Mouse (Mus musculus) forebrain, embryonic 16.5 days (tissue): ENCODE results near the gene Pcbp1. TPM values are rescaled to one million over a fixed set of nuclear protein-coding genes. Genes with fewer than 3 reads are reported as not detected.

Experiments used
- ATAC-seq: fragments of 200-750 bp; cut with Nextera tagmentation; 2 replicates; pipeline ENCODE4 v1.8.0; 2017; ENCODE audit warnings: mild to moderate bottlenecking, moderate library complexity
- H3K27ac ChIP-seq: fragments of 300-500 bp; sonication (generic); 2 replicates; pipeline ENCODE4 v1.5.1; 2014; ENCODE audit warnings: low read length, control low read depth
- H3K27me3 ChIP-seq: fragments of 300-500 bp; sonication (generic); replicated peaks from 2 replicates; pipeline ENCODE4 v1.6.1; 2014; ENCODE audit warnings: low read length; ENCODE audit not compliant: control insufficient read depth, insufficient read depth
- H3K36me3 ChIP-seq: fragments of 300-500 bp; sonication (generic); 2 replicates; pipeline ENCODE4 v1.6.1; 2014; ENCODE audit not compliant: control insufficient read depth, insufficient read depth
- H3K4me1 ChIP-seq: fragments of 300-500 bp; sonication (generic); replicated peaks from 2 replicates; pipeline ENCODE4 v1.6.1; 2014; ENCODE audit warnings: low read length; ENCODE audit not compliant: control insufficient read depth, insufficient read depth
- H3K4me2 ChIP-seq: fragments of 300-500 bp; sonication (generic); 2 replicates; pipeline ENCODE4 v1.6.1; 2014; ENCODE audit warnings: mild to moderate bottlenecking, low read length, control low read depth
- H3K4me3 ChIP-seq: fragments of 300-500 bp; sonication (generic); replicated peaks from 2 replicates; pipeline ENCODE4 v1.5.1; 2014; ENCODE audit warnings: mild to moderate bottlenecking, low read length, control low read depth
- H3K9ac ChIP-seq: fragments of 300-500 bp; sonication (generic); replicated peaks from 2 replicates; pipeline ENCODE4 v1.6.1; 2014; ENCODE audit warnings: low read depth, low read length, control low read depth
- H3K9me3 ChIP-seq: fragments of 300-500 bp; sonication (generic); 2 replicates; pipeline ENCODE4 v1.6.1; 2016; ENCODE audit warnings: low read length; ENCODE audit not compliant: control insufficient read depth
- WGBS: fragments of 180-500 bp; shearing (Covaris S2); extraction: QIAGEN DNeasy Blood & Tissue Kit; methylation state at CpG from one replicate; pipeline ENCODE4 v1.1.7; 2014; 5-methylcytosine and 5-hydroxymethylcytosine counted together
- polyA plus RNA-seq: library from polyadenylated mRNA; unstranded; fragments of >200 nt; fragmentation: Nextera tagmentation; extraction: Ambion mirVana; gene quantifications from 2 replicates; pipeline ENCODE4 v1.2.1, GENCODE M21; 2015

The Pcbp1 gene
- polyA plus RNA-seq, 1 experiment from 2014 or later: 256 TPM

DNA sequence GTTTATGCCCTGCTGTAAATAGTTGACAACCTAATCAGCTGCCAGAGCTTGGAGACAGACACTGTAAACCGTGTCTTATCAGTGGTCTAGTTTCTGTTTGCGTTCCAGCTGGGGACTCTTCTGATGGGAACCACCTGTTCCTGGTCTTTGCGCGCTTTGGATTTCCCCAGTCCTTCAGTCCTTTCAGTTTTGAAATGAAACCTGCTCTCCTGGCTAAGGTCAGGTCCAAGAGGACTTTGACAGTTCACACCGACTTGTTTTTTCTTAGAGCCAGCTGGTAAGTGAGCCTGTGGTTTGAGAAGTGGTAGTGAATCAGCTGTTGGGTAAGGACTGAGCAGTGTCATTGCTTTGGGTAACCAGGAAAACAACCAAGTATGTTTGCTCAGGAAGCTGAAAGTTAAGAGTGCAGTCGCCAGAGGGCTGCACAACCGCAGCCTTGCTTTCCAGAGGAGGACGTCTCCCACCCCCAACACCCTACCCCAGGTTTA lies 21.8 kb upstream of the Pcbp1 start:
- H3K27me3 ChIP-seq: no peaks in the 10 kb centered on the region
- no peak overlapping the region for H3K9ac ChIP-seq
- peaks cover 21% of the 10 kb centered on the region for H3K36me3 ChIP-seq
- ATAC-seq: no peak
- no peaks in the 10 kb centered on the region for H3K9me3 ChIP-seq
- H3K4me3 ChIP-seq: no peak overlapping the region
- WGBS: 92% methylated on average over 8 of the region's 8 CpGs
- no peak overlapping the region for H3K4me2 ChIP-seq
- H3K27ac ChIP-seq: no peak overlapping the region
- H3K4me1 ChIP-seq: no peaks in the 10 kb centered on the region

DNA sequence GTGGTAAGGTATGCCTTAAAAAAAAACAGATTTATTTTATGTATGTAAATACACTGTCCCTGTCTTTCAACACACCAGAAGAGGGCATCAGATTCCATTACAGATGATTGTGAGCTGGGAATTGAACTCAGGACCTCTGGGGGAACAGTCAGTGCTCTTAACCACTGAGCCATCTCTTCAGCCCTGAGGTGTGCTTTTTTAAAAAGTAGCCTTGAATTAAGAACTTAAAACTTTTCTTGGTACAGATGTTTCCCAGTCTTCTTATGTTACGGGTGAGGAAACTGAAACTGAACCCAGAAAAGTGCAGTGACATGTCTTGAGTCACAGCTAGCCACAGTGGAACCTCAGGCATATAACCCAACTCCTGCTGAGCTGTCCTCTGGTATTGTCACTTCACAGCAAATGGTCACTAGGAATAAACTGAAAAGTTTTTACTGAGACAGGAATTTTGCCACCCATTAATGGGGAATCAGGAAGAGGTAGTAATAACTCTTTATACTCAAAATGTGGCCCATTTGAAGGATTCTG lies 21.2 kb upstream of the Pcbp1 start:
- no peaks in the 10 kb centered on the region for H3K4me1 ChIP-seq
- no peak overlapping the region for H3K9ac ChIP-seq
- no peak overlapping the region for H3K4me2 ChIP-seq
- no peak for ATAC-seq
- H3K36me3 ChIP-seq: peaks cover 21% of the 10 kb centered on the region
- no peaks in the 10 kb centered on the region for H3K27me3 ChIP-seq
- no peak overlapping the region for H3K27ac ChIP-seq
- H3K4me3 ChIP-seq: no peak overlapping the region
- no peaks in the 10 kb centered on the region for H3K9me3 ChIP-seq
- 100% methylated on average over 1 of the region's 1 CpGs for WGBS

- H3K36me3 ChIP-seq: peaks cover 28% of the 10 kb centered on the region
- H3K27ac ChIP-seq: no peak overlapping the region
- 51% methylated on average over 4 of the region's 4 CpGs for WGBS
- no peak overlapping the region for H3K9ac ChIP-seq
- H3K27me3 ChIP-seq: no peaks in the 10 kb centered on the region
- H3K9me3 ChIP-seq: no peaks in the 10 kb centered on the region
- no peaks in the 10 kb centered on the region for H3K4me1 ChIP-seq
- no peak overlapping the region for H3K4me2 ChIP-seq
- no peak for ATAC-seq
- H3K4me3 ChIP-seq: no peak overlapping the region
These were observed 19.1 kb upstream of the Pcbp1 start for GRCm38 (mm10) chr6:86545236-86545635.

DNA sequence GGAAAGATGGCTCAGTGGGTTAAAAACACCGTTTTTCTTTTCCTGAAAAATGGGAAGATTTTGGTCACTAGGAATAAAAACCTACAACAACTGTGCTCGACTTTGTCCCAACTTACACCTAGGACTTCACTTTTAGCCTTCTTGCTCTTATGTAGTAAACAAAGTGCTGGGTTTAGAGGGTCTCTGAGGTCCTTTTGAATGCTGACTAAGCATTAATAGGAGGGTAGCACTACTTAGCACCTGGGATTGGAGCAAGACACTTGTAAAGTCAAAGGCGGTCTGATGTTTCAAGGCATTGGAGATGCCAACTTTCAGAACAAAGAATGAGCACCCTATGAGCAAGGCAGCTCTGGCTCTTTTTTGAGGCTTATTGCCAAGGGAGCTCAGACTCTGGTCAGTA lies 17.7 kb upstream of the Pcbp1 start:
- no peak overlapping the region for H3K27ac ChIP-seq
- H3K36me3 ChIP-seq: peaks cover 27% of the 10 kb centered on the region
- ATAC-seq: no peak
- H3K27me3 ChIP-seq: no peaks in the 10 kb centered on the region
- H3K4me1 ChIP-seq: no peaks in the 10 kb centered on the region
- H3K9ac ChIP-seq: no peak overlapping the region
- 90% methylated on average over 3 of the region's 3 CpGs for WGBS
- H3K4me2 ChIP-seq: no peak overlapping the region
- H3K9me3 ChIP-seq: no peaks in the 10 kb centered on the region
- H3K4me3 ChIP-seq: no peak overlapping the region

- H3K4me3 ChIP-seq: no peak overlapping the region
- H3K27me3 ChIP-seq: no peaks in the 10 kb centered on the region
- WGBS: 97% methylated on average over 13 of the region's 13 CpGs
- H3K27ac ChIP-seq: no peak overlapping the region
- H3K9me3 ChIP-seq: no peaks in the 10 kb centered on the region
- H3K36me3 ChIP-seq: peaks cover 30% of the 10 kb centered on the region
- ATAC-seq: no peak
- H3K9ac ChIP-seq: no peak overlapping the region
- no peaks in the 10 kb centered on the region for H3K4me1 ChIP-seq
- H3K4me2 ChIP-seq: no peak overlapping the region
These were observed 16.9 kb upstream of the Pcbp1 start for GRCm38 (mm10) chr6:86543060-86543459.

DNA sequence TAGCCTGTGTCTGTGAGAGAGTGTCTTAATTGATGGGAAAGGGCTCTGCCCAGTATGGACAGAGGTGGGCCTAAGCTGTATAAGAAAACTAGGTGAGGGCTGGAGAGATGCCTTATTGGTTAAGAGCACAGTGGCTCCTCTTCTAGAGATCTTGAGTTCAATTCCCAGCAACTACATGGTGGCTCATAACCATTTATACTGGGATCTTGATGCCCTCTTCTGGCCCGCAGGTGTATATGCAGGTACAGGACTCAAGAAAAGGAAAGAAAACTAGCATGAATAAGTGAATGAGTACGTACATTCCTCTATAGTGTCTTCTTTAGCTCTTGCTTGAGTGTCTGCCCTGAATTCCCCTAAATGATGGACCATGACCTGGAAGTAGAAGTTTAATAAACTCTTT lies 15.5 kb upstream of the Pcbp1 start:
- Histone ChIP-seq H3K4me1 (no peaks in the 10 kb centered on the region), H3K27ac (no peak overlapping the region), H3K36me3 (peaks cover 37% of the 10 kb centered on the region), H3K9ac (no peak overlapping the region), H3K9me3 (no peaks in the 10 kb centered on the region), H3K4me3 (no peak overlapping the region), H3K4me2 (no peak overlapping the region), H3K27me3 (no peaks in the 10 kb centered on the region)
- WGBS: 86% methylated on average over 2 of the region's 2 CpGs
- ATAC-seq: no peak

- Histone ChIP-seq H3K4me1 (peaks cover 14% of the 10 kb centered on the region), H3K36me3 (peaks cover 6% of the 10 kb centered on the region; the same call in 1 of the 2 replicates), H3K9me3 (no peaks in the 10 kb centered on the region), H3K9ac (no peak overlapping the region), H3K4me2 (no peak overlapping the region), H3K27me3 (no peaks in the 10 kb centered on the region), H3K4me3 (no peak overlapping the region), H3K27ac (no peak overlapping the region)
- no peak for ATAC-seq
- WGBS: 87% methylated on average over 1 of the region's 1 CpGs
These were observed 2.3 kb upstream of the Pcbp1 start for GRCm38 (mm10) chr6:86528451-86528785.

DNA sequence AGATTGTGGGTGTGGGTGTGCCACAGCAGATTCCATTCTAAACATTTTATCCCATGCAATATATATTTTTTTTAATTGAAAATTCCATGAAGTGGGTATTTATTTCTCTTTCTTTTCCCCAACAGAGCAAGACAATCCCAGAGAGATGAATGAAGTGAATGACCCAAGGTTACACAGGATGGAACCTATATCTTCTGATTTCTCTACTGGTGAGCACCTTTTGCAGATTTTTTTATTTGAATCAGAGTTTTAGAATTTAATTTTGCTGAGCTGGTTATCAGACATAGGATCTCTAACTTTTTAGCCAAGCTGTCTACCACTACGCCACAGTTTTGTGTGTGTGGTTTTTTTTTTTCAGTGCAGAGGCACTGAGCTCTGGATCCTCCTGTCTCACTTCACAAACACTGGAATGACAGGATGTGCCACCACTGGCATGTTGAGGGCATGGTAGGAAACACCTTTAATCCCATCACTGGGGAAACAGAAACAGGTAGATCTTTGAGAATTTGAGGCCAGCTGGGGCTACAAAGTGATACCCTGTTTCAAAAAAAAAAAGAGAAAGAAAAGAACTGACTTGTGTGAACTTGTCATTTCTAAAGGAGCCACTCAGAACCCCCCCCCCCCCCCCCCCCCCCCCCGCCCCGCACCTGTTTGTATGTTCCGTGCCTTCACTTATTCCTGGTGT lies 1.8 kb upstream of the Pcbp1 start:
- peak overlapping the region; percentile 100 for H3K27ac ChIP-seq
- no peaks in the 10 kb centered on the region for H3K9me3 ChIP-seq
- peak overlapping the region; percentile 73 for H3K4me2 ChIP-seq
- peak overlapping the region; percentile 98 for H3K9ac ChIP-seq
- no peaks in the 10 kb centered on the region for H3K27me3 ChIP-seq
- peak overlapping the region; percentile 99 for H3K4me3 ChIP-seq
- peaks cover 6% of the 10 kb centered on the region; the same call in 1 of the 2 replicates for H3K36me3 ChIP-seq
- H3K4me1 ChIP-seq: peaks cover 19% of the 10 kb centered on the region
- WGBS: 84% methylated on average over 1 of the region's 4 CpGs
- ATAC-seq: no peak

GRCm38 (mm10) chr6:86526961-86527740 lies 1.0 kb upstream of the Pcbp1 start:
- 4% methylated on average over 49 of the region's 49 CpGs for WGBS
- H3K4me2 ChIP-seq: peak overlapping the region; percentile 73
- H3K4me3 ChIP-seq: peak overlapping the region; percentile 99
- H3K27me3 ChIP-seq: no peaks in the 10 kb centered on the region
- H3K9ac ChIP-seq: peak overlapping the region; percentile 98
- peaks cover 27% of the 10 kb centered on the region for H3K4me1 ChIP-seq
- H3K9me3 ChIP-seq: no peaks in the 10 kb centered on the region
- peak; percentile 64 for ATAC-seq
- peaks cover 2% of the 10 kb centered on the region; the same call in 1 of the 2 replicates for H3K36me3 ChIP-seq
- H3K27ac ChIP-seq: peak overlapping the region; percentile 100
